Mouse (Mus musculus): ENCODE measurements around the gene Dtx2. TPM values are rescaled to one million over a fixed set of nuclear protein-coding genes. Genes with fewer than 3 reads are reported as not detected.

Dtx2 gene
- polyA plus RNA-seq, 1 experiment from 2014 or later: 27.6 TPM

GRCm38 (mm10) chr5:135990601-135991000 is 4.0 kb upstream of the Dtx2 start:
- 71% methylated on average over 5 of the region's 5 CpGs for WGBS
- no peak overlapping the region for H3K4me3 ChIP-seq (ENCODE audit: low read length)
- ATAC-seq (ENCODE audit: low read depth): no peak
- peaks cover 4% of the 10 kb centered on the region for H3K4me1 ChIP-seq (replicated peaks; ENCODE audit: control insufficient read depth, insufficient read depth, low read length)
- no peaks in the 10 kb centered on the region for H3K27me3 ChIP-seq (ENCODE audit: control insufficient read depth, insufficient read depth, low read depth, low read length)
- H3K9ac ChIP-seq (ENCODE audit: low read length): no peak overlapping the region
- H3K4me2 ChIP-seq (ENCODE audit: low read depth, low read length): no peak overlapping the region
- no peaks in the 10 kb centered on the region for H3K9me3 ChIP-seq (ENCODE audit: control insufficient read depth, low read length)
- H3K27ac ChIP-seq (ENCODE audit: low read length): no peak overlapping the region
- no peaks in the 10 kb centered on the region for H3K36me3 ChIP-seq (ENCODE audit: control insufficient read depth, insufficient read depth, low read length)

GRCm38 (mm10) chr5:135993381-135993965 is 1.1 kb upstream of the Dtx2 start:
- Histone ChIP-seq H3K27me3 (ENCODE audit: control insufficient read depth, insufficient read depth, low read depth, low read length) (no peaks in the 10 kb centered on the region), H3K36me3 (ENCODE audit: control insufficient read depth, insufficient read depth, low read length) (peaks cover 15% of the 10 kb centered on the region), H3K4me2 (ENCODE audit: low read depth, low read length) (no peak overlapping the region), H3K9me3 (ENCODE audit: control insufficient read depth, low read length) (no peaks in the 10 kb centered on the region), H3K27ac (ENCODE audit: low read length) (no peak overlapping the region), H3K9ac (ENCODE audit: low read length) (no peak overlapping the region), H3K4me1 (replicated peaks; ENCODE audit: control insufficient read depth, insufficient read depth, low read length) (peaks cover 8% of the 10 kb centered on the region), H3K4me3 (ENCODE audit: low read length) (no peak overlapping the region)
- WGBS: 43% methylated on average over 5 of the region's 5 CpGs
- ATAC-seq (ENCODE audit: low read depth): no peak

GRCm38 (mm10) chr5:135994335-135994724 is 270 bp upstream of the Dtx2 start:
- Histone ChIP-seq H3K36me3 (ENCODE audit: control insufficient read depth, insufficient read depth, low read length) (peaks cover 21% of the 10 kb centered on the region), H3K4me3 (ENCODE audit: low read length) (no peak overlapping the region), H3K4me2 (ENCODE audit: low read depth, low read length) (0 out of 2 replicates have a peak overlapping the region, but pooled peaks have one; percentile 14), H3K27ac (ENCODE audit: low read length) (no peak overlapping the region), H3K27me3 (ENCODE audit: control insufficient read depth, insufficient read depth, low read depth, low read length) (no peaks in the 10 kb centered on the region), H3K9me3 (ENCODE audit: control insufficient read depth, low read length) (no peaks in the 10 kb centered on the region), H3K9ac (ENCODE audit: low read length) (no peak overlapping the region), H3K4me1 (replicated peaks; ENCODE audit: control insufficient read depth, insufficient read depth, low read length) (peaks cover 8% of the 10 kb centered on the region)
- WGBS: 57% methylated on average over 8 of the region's 8 CpGs
- ATAC-seq (ENCODE audit: low read depth): no peak; the same call in 1 of the 2 replicates

DNA sequence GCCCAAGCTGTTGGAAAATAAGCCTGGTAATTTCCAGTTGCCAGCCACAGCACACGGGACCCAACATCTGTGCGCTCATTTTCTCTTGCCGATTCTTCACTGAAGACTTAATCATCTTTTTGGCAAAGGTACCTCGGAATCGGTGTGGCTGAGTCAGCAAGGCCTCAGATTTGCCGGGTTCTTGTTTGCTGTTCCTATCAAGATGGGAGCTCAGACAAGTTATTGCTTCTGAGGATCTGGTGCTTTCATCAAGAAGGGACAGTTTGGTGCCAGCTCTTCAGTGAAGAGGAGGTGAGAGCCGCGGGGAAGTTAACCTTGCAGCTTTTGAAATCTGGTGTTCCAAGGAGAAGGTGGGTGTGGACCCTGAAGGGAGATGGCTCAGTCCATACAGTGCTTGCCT is 1.6 kb downstream of the Dtx2 start:
- Histone ChIP-seq H3K27ac (ENCODE audit: low read length) (no peak overlapping the region), H3K4me1 (replicated peaks; ENCODE audit: control insufficient read depth, insufficient read depth, low read length) (peaks cover 8% of the 10 kb centered on the region), H3K9ac (ENCODE audit: low read length) (no peak overlapping the region), H3K4me2 (ENCODE audit: low read depth, low read length) (no peak overlapping the region), H3K36me3 (ENCODE audit: control insufficient read depth, insufficient read depth, low read length) (peaks cover 21% of the 10 kb centered on the region), H3K4me3 (ENCODE audit: low read length) (no peak overlapping the region), H3K9me3 (ENCODE audit: control insufficient read depth, low read length) (no peaks in the 10 kb centered on the region), H3K27me3 (ENCODE audit: control insufficient read depth, insufficient read depth, low read depth, low read length) (no peaks in the 10 kb centered on the region)
- 78% methylated on average over 8 of the region's 8 CpGs for WGBS
- ATAC-seq (ENCODE audit: low read depth): no peak

DNA sequence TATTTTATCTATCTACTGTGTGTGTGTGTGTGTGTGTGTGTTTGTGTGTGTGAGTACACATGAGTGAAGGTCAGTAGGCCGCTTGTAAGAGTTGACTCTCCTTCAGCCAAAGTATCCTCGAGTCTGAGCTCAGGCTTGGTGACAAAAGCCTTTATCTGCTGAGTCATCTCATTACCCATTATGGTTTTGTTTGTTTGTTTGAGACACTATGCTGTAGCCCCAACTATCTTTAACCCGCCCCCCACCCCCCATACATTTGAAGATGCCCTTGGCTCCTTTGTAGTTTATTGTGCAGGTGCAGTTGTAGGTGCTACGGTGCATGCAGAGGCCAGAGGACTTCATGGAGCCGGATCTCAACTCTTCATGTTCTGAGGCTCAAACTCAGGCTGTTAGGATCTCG is 6.6 kb downstream of the Dtx2 start:
- peaks cover 34% of the 10 kb centered on the region for H3K36me3 ChIP-seq (ENCODE audit: control insufficient read depth, insufficient read depth, low read length)
- H3K4me2 ChIP-seq (ENCODE audit: low read depth, low read length): no peak overlapping the region
- ATAC-seq (ENCODE audit: low read depth): no peak
- no peak overlapping the region for H3K4me3 ChIP-seq (ENCODE audit: low read length)
- H3K9ac ChIP-seq (ENCODE audit: low read length): no peak overlapping the region
- 86% methylated on average over 6 of the region's 6 CpGs for WGBS
- no peaks in the 10 kb centered on the region for H3K9me3 ChIP-seq (ENCODE audit: control insufficient read depth, low read length)
- no peak overlapping the region for H3K27ac ChIP-seq (ENCODE audit: low read length)
- no peaks in the 10 kb centered on the region for H3K27me3 ChIP-seq (ENCODE audit: control insufficient read depth, insufficient read depth, low read depth, low read length)
- peaks cover 3% of the 10 kb centered on the region; the same call in 1 of the 2 replicates for H3K4me1 ChIP-seq (replicated peaks; ENCODE audit: control insufficient read depth, insufficient read depth, low read length)

DNA sequence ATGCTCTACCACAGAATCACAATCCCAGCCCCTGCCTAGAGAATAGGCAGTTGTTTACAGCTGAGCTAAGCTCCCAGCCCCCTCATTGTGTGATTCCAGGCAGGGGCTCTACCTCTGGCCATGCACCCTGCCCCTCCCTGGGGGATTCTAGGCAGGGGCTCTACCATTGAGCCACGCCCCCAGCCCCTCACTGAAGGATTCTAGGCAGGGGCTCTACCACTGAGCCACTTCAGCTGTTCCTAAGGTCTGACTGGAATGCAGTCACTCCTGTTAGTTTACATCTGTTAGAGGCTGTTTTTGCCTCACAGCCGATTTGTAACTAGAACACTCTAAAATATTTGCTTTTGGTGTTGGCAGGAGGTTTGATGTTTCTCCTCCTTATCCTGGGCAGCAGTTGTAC is 7.7 kb downstream of the Dtx2 start:
- peak; percentile 75 for ATAC-seq (ENCODE audit: low read depth)
- Histone ChIP-seq H3K4me2 (ENCODE audit: low read depth, low read length) (no peak overlapping the region), H3K9ac (ENCODE audit: low read length) (no peak overlapping the region), H3K9me3 (ENCODE audit: control insufficient read depth, low read length) (no peaks in the 10 kb centered on the region), H3K27me3 (ENCODE audit: control insufficient read depth, insufficient read depth, low read depth, low read length) (no peaks in the 10 kb centered on the region), H3K4me3 (ENCODE audit: low read length) (no peak overlapping the region), H3K27ac (ENCODE audit: low read length) (peak overlapping the region; percentile 67; the same call in 1 of the 2 replicates), H3K4me1 (replicated peaks; ENCODE audit: control insufficient read depth, insufficient read depth, low read length) (peaks cover 3% of the 10 kb centered on the region; the same call in 1 of the 2 replicates), H3K36me3 (ENCODE audit: control insufficient read depth, insufficient read depth, low read length) (peaks cover 30% of the 10 kb centered on the region)
- WGBS: 55% methylated on average over 2 of the region's 2 CpGs

GRCm38 (mm10) chr5:136002751-136003151 is 8.2 kb downstream of the Dtx2 start:
- H3K9ac ChIP-seq (ENCODE audit: low read length): no peak overlapping the region
- peak; percentile 17 for ATAC-seq (ENCODE audit: low read depth)
- no peaks in the 10 kb centered on the region for H3K9me3 ChIP-seq (ENCODE audit: control insufficient read depth, low read length)
- H3K27me3 ChIP-seq (ENCODE audit: control insufficient read depth, insufficient read depth, low read depth, low read length): no peaks in the 10 kb centered on the region
- H3K27ac ChIP-seq (ENCODE audit: low read length): peak overlapping the region; percentile 67; the same call in 1 of the 2 replicates
- H3K4me3 ChIP-seq (ENCODE audit: low read length): no peak overlapping the region
- H3K4me1 ChIP-seq (replicated peaks; ENCODE audit: control insufficient read depth, insufficient read depth, low read length): peaks cover 3% of the 10 kb centered on the region; the same call in 1 of the 2 replicates
- H3K4me2 ChIP-seq (ENCODE audit: low read depth, low read length): no peak overlapping the region
- 35% methylated on average over 3 of the region's 3 CpGs for WGBS
- peaks cover 26% of the 10 kb centered on the region for H3K36me3 ChIP-seq (ENCODE audit: control insufficient read depth, insufficient read depth, low read length)

DNA sequence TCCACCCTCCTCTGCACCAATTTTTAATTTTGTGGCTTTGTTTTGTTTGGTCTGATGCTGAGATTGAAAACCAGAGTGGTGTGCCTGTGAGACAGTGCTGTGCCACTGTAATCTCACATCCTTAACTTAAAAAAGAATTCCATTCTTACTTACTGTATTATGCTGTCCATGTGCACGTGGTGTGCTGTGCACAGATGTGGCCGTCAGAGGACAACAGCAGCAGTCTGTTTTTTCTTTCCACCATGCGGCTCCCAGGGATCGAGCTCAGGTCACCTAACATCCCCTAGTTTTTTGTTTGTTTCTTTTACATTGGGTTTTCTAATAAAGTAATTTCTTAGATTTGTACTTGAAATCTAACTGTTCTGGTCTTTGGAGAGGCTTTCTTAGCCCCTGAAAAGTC is 9.9 kb downstream of the Dtx2 start:
- Histone ChIP-seq H3K36me3 (ENCODE audit: control insufficient read depth, insufficient read depth, low read length) (peaks cover 13% of the 10 kb centered on the region), H3K4me2 (ENCODE audit: low read depth, low read length) (no peak overlapping the region), H3K27ac (ENCODE audit: low read length) (no peak overlapping the region), H3K27me3 (ENCODE audit: control insufficient read depth, insufficient read depth, low read depth, low read length) (no peaks in the 10 kb centered on the region), H3K4me3 (ENCODE audit: low read length) (no peak overlapping the region), H3K4me1 (replicated peaks; ENCODE audit: control insufficient read depth, insufficient read depth, low read length) (peaks cover 3% of the 10 kb centered on the region; the same call in 1 of the 2 replicates), H3K9me3 (ENCODE audit: control insufficient read depth, low read length) (no peaks in the 10 kb centered on the region), H3K9ac (ENCODE audit: low read length) (no peak overlapping the region)
- ATAC-seq (ENCODE audit: low read depth): no peak
- WGBS: 78% methylated on average over 4 of the region's 4 CpGs

DNA sequence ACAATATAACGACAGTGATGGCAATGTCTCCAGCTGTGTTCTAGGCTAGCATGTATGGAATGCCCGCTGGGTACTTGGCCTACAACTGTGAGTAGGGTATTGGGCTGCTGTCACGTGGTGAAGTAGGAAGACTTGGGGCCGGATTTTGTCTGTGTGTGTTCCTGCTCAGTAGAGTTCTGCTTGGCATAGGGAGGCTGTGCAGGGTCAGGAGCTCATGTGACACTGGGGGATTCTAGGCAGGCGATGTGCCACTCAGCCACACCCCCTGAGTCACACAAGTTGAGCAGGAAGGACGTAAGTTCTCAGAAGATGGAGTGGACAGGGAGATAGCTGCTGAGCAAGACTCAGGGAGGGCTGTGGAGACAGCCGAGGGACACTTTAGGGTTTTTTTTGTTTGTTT is 13.1 kb downstream of the Dtx2 start:
- 69% methylated on average over 7 of the region's 7 CpGs for WGBS
- ATAC-seq (ENCODE audit: low read depth): no peak
- Histone ChIP-seq H3K4me3 (ENCODE audit: low read length) (no peak overlapping the region), H3K4me1 (replicated peaks; ENCODE audit: control insufficient read depth, insufficient read depth, low read length) (peaks cover 2% of the 10 kb centered on the region; the same call in 1 of the 2 replicates), H3K27me3 (ENCODE audit: control insufficient read depth, insufficient read depth, low read depth, low read length) (no peaks in the 10 kb centered on the region), H3K9ac (ENCODE audit: low read length) (no peak overlapping the region), H3K9me3 (ENCODE audit: control insufficient read depth, low read length) (no peaks in the 10 kb centered on the region), H3K27ac (ENCODE audit: low read length) (no peak overlapping the region), H3K4me2 (ENCODE audit: low read depth, low read length) (no peak overlapping the region), H3K36me3 (ENCODE audit: control insufficient read depth, insufficient read depth, low read length) (peaks cover 16% of the 10 kb centered on the region)
